Mouse (Mus musculus) hindbrain, embryonic 14.5 days (tissue): ENCODE measurements at regions not wholly inside any gene's neighbourhood (a gene's known extent, or its start where the extent isn't known, plus 50 kb on each side); places are given as distances from the start of the nearest gene placed in this dataset.

ENCODE experiments used
- ATAC-seq: fragments of 200-750 bp; cut with Nextera tagmentation; 2 replicates; pipeline ENCODE4 v1.8.0; 2017; ENCODE audit warnings: moderate number of reproducible peaks, mild to moderate bottlenecking, moderate TSS enrichment, moderate library complexity; ENCODE audit not compliant: low FRiP score
- DNase-seq: peaks from one replicate; pipeline ENCODE4 v3.0.0-alpha.2; 2015; ENCODE audit warnings: low spot score
- H3K27ac ChIP-seq: fragments of 300-500 bp; sonication (generic); 2 replicates; pipeline ENCODE4 v1.5.1; 2014; ENCODE audit warnings: mild to moderate bottlenecking, moderate library complexity
- H3K27me3 ChIP-seq: fragments of 300-500 bp; sonication (generic); 2 replicates; pipeline ENCODE4 v1.6.1; 2014; ENCODE audit warnings: mild to moderate bottlenecking, low read length, mixed read lengths; ENCODE audit not compliant: control insufficient read depth, insufficient read depth
- H3K36me3 ChIP-seq: fragments of 300-500 bp; sonication (generic); replicated peaks from 2 replicates; pipeline ENCODE4 v1.6.1; 2014; ENCODE audit not compliant: control insufficient read depth, insufficient read depth
- H3K4me1 ChIP-seq: fragments of 300-500 bp; sonication (generic); replicated peaks from 2 replicates; pipeline ENCODE4 v1.6.1; 2014; ENCODE audit warnings: antibody characterized with exemption, low read length, mixed read lengths; ENCODE audit not compliant: control insufficient read depth, insufficient read depth
- H3K4me2 ChIP-seq: fragments of 300-500 bp; sonication (generic); replicated peaks from 2 replicates; pipeline ENCODE4 v1.6.1; 2014; ENCODE audit warnings: mild to moderate bottlenecking, moderate library complexity
- H3K4me3 ChIP-seq: fragments of 300-500 bp; sonication (generic); replicated peaks from 2 replicates; pipeline ENCODE4 v1.5.1; 2014; ENCODE audit warnings: mild to moderate bottlenecking, low read length
- H3K9ac ChIP-seq: fragments of 300-500 bp; sonication (generic); 2 replicates; pipeline ENCODE4 v1.6.1; 2014
- H3K9me3 ChIP-seq: fragments of 300-500 bp; sonication (generic); 2 replicates; pipeline ENCODE4 v1.6.1; 2016; ENCODE audit warnings: low read length; ENCODE audit not compliant: control insufficient read depth
- WGBS: fragments of 180-500 bp; shearing (Covaris S2); extraction: QIAGEN DNeasy Blood & Tissue Kit; methylation state at CpG from one replicate; pipeline ENCODE4 v1.1.7; 2014; 5-methylcytosine and 5-hydroxymethylcytosine counted together

DNA sequence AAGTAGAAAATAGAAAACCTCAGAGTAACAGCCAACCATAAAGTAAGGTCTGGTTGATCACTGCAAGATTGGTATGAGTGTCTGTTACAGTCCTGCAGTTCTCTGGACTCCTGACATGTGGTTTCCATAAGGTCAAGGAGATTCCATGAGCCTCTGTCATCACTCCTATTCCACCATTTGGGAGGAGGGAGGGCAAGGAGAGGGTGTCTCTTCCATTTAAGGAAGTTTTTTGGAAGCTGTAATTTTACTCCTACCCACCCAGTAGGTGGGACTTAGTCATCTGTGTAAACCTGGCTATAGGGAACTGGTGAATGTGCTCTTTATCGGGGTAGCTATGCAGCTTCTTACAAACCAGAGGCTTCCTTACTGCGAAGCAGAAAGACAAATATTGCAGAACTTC lies 168.8 kb downstream of the Klf6 start:
- 83% methylated on average over 2 of the region's 2 CpGs for WGBS
- Histone ChIP-seq H3K4me1 (no peaks in the 10 kb centered on the region), H3K9ac (no peak overlapping the region), H3K36me3 (no peaks in the 10 kb centered on the region), H3K9me3 (no peaks in the 10 kb centered on the region), H3K27ac (no peak overlapping the region), H3K4me3 (no peak overlapping the region), H3K27me3 (no peaks in the 10 kb centered on the region), H3K4me2 (no peak overlapping the region)
- ATAC-seq: no peak
- no peak for DNase-seq

DNA sequence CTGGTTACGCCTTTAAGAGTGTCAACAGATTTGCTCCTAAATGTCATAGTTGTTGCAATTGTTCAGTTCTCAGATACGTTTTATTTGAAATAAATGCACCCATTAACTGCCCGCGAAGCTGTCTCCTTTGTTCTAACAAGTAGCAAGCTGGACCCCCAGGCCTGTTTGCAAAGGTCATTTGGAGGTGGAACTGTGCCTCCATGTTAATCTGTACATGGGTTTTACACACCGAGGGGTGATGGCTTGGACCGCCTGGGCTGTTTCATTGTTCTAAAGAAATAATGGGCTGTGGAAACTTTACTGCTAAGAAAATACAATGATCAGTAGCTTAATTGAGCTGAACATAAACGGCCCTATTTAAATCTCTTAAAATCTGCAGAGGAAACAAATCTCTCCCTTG lies 178.8 kb downstream of the Klf6 start:
- Histone ChIP-seq H3K4me1 (no peaks in the 10 kb centered on the region), H3K9ac (no peak overlapping the region), H3K36me3 (no peaks in the 10 kb centered on the region), H3K27ac (no peak overlapping the region), H3K4me3 (no peak overlapping the region), H3K4me2 (no peak overlapping the region), H3K9me3 (no peaks in the 10 kb centered on the region), H3K27me3 (no peaks in the 10 kb centered on the region)
- DNase-seq (no peak), ATAC-seq (no peak; the same call in 1 of the 2 replicates)
- WGBS: 36% methylated on average over 7 of the region's 7 CpGs

DNA sequence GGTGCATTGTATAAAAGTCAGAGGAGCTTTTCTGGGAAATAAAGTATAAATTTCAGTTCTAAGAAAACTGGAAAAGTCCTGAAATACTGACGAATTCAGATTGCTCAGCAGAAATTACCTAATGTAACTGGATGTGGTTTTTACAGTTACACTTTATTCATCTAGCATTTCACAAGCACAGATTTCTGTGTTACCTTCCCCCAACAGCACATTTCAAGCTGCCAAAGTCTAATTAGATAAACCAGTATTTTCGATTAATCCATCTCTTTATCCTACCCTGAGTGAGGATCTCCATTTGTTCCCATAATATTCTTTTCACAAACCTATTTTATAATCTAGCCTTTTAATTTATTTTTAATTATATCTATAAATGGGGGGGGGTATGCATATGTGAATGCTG lies 179.4 kb downstream of the Klf6 start:
- ATAC-seq: no peak
- no peak for DNase-seq
- H3K27me3 ChIP-seq: no peaks in the 10 kb centered on the region
- WGBS: 80% methylated on average over 2 of the region's 2 CpGs
- no peak overlapping the region for H3K4me2 ChIP-seq
- no peak overlapping the region for H3K9ac ChIP-seq
- H3K9me3 ChIP-seq: no peaks in the 10 kb centered on the region
- H3K27ac ChIP-seq: no peak overlapping the region
- H3K36me3 ChIP-seq: no peaks in the 10 kb centered on the region
- H3K4me1 ChIP-seq: no peaks in the 10 kb centered on the region
- H3K4me3 ChIP-seq: no peak overlapping the region

DNA sequence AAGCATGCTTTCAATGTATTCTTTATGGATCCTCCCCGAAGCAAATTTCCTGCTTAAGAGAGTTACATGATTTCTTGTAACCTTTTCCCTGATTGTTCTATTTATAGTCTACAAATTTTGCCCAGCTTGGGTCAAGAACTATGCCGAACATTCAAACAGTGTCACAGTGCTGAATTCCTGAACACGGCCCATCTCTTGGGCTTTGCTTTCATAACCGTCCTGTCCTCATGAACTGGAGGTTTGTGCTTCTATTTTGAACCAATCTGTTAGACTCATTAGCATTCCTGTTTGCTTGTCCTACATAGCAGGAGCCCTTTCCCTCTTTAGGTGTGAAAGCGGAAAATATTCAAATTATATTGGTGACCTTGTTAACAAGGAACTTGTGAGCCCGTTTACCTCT lies 181.2 kb downstream of the Klf6 start:
- H3K36me3 ChIP-seq: no peaks in the 10 kb centered on the region
- no peaks in the 10 kb centered on the region for H3K4me1 ChIP-seq
- no peaks in the 10 kb centered on the region for H3K27me3 ChIP-seq
- no peak overlapping the region for H3K9ac ChIP-seq
- no peak for ATAC-seq
- WGBS: 83% methylated on average over 6 of the region's 6 CpGs
- no peak for DNase-seq
- no peaks in the 10 kb centered on the region for H3K9me3 ChIP-seq
- H3K4me3 ChIP-seq: no peak overlapping the region
- H3K4me2 ChIP-seq: no peak overlapping the region
- no peak overlapping the region for H3K27ac ChIP-seq

DNA sequence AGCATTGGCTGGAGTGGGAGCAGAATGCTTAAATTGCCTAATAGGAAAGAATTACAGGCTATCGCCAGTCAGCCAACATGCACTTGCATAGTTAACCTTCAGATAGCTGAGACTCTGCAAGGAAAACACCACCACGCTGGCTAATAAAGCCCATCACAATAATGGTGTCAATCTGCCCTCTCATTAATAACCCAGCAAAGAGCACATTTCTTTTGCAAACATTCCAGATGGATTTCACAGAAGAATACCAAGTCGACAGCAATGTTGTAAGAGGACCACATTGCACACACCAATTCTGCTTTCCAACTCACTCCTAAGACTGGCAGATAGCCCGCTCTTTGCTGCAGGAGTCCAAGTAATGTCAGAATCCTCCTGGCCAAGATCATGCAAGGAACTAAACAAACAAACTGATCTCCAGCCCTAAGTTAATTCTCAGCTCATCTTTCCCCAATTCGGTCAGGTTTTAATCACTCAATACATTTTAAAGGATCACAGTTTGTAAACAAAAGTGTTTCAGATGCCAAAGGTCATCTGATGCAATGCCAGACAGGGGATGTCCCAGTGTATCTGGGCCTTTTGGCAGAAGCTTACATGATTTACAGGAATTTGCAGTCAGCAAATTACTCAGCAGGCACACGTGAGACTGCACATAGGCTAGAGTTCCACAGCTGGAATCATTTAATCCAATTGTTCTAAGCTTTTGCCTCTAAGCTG lies 198.4 kb downstream of the Klf6 start:
- no peak for DNase-seq
- Histone ChIP-seq H3K4me3 (no peak overlapping the region), H3K27me3 (no peaks in the 10 kb centered on the region), H3K4me2 (no peak overlapping the region), H3K36me3 (no peaks in the 10 kb centered on the region), H3K9me3 (no peaks in the 10 kb centered on the region), H3K27ac (no peak overlapping the region), H3K4me1 (0 out of 2 replicates have a peak, but pooled peaks cover 3% of the 10 kb centered on the region), H3K9ac (no peak overlapping the region)
- 42% methylated on average over 6 of the region's 6 CpGs for WGBS
- ATAC-seq: peak; percentile 31; the same call in 1 of the 2 replicates

DNA sequence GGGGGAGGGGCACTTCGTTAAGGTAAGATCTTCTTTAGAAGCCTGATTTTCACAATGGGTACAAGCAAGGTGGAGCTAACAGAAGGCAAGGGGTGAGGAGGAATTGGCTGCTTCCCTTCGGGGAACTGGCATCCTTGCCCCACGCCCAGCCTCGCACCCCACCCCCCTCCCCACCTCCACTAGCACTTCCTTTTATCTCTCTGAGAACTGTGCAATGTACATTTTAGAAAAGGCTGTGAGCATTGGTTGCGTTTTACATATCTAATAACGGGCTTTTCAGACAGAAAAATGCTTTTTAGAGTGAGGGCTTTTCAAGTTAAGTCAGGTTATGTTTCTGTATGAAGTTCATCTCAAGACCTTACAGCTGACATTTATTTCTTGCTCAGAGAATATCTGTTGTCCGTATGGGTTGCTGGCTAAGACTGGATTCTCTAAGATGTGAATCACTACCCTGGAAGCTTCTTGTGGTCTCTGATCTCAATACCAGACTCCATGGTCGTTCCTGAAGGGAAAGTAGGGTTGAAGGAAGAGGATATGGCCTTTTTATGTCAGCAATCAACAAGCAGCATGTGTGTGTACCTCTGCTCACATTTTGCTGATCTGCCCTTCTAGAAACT lies 199.1 kb downstream of the Klf6 start:
- DNase-seq (no peak), ATAC-seq (no peak)
- Histone ChIP-seq H3K27me3 (no peaks in the 10 kb centered on the region), H3K9me3 (no peaks in the 10 kb centered on the region), H3K4me1 (0 out of 2 replicates have a peak, but pooled peaks cover 3% of the 10 kb centered on the region), H3K4me3 (no peak overlapping the region), H3K4me2 (no peak overlapping the region), H3K27ac (no peak overlapping the region), H3K36me3 (no peaks in the 10 kb centered on the region), H3K9ac (no peak overlapping the region)
- 54% methylated on average over 8 of the region's 8 CpGs for WGBS

DNA sequence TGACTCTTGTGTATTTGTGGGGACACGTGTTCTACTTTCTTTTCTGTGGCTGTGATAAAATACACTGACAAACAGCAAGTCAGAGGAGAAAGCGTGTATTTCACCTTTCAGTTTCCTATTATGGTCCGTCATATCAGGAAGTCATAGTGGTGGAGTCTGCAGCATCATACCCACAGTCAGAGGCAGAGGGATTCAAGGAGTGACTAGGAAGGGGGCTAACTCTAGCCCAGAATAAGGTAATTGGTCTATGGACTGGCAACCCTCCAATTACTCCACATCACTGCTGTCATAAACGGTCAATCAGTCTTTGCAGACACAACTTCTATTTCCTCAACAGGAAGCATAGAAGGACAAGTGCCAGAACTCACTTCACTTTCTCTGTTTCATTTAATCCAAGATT lies 201.0 kb downstream of the Klf6 start:
- Histone ChIP-seq H3K4me1 (0 out of 2 replicates have a peak, but pooled peaks cover 3% of the 10 kb centered on the region), H3K27me3 (no peaks in the 10 kb centered on the region), H3K4me3 (no peak overlapping the region), H3K9ac (no peak overlapping the region), H3K9me3 (no peaks in the 10 kb centered on the region), H3K27ac (no peak overlapping the region), H3K4me2 (no peak overlapping the region), H3K36me3 (no peaks in the 10 kb centered on the region)
- no peak for ATAC-seq
- 92% methylated on average over 4 of the region's 4 CpGs for WGBS
- DNase-seq: no peak

DNA sequence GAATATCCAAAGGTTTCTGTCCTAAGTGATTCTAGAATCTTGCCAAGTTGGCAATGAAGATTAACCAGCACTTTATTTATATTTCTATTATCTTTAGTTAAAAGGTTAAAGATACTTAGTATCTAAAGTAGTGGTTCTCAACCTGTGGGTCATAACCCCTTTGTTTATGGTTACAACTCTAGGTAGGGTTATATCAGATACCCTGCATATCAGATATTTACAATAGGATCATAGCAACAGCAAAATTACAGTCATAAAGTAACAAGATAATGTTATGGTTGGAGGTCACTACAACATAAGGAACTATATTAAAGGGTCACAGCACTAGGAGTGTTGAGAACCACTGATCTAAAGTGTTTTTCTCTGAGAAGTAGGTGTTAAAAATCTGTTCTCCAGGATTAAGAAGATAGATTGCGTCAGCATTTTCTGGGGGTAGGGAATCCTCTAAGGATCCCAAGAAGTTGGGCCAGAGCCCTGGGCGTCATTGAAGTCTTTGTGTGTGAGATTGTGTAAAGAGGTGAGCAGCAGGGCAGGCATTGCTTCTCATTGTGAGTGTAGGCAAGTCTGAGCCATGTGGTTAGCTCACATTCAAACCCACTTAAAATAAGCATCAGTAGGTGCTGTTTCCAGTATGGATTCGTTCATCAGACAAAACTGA lies 201.6 kb downstream of the Klf6 start:
- no peak overlapping the region for H3K27ac ChIP-seq
- H3K9me3 ChIP-seq: no peaks in the 10 kb centered on the region
- H3K4me3 ChIP-seq: no peak overlapping the region
- WGBS: 83% methylated on average over 3 of the region's 3 CpGs
- H3K9ac ChIP-seq: no peak overlapping the region
- no peaks in the 10 kb centered on the region for H3K27me3 ChIP-seq
- no peaks in the 10 kb centered on the region for H3K36me3 ChIP-seq
- H3K4me1 ChIP-seq: 0 out of 2 replicates have a peak, but pooled peaks cover 3% of the 10 kb centered on the region
- no peak for DNase-seq
- no peak overlapping the region for H3K4me2 ChIP-seq
- no peak for ATAC-seq

DNA sequence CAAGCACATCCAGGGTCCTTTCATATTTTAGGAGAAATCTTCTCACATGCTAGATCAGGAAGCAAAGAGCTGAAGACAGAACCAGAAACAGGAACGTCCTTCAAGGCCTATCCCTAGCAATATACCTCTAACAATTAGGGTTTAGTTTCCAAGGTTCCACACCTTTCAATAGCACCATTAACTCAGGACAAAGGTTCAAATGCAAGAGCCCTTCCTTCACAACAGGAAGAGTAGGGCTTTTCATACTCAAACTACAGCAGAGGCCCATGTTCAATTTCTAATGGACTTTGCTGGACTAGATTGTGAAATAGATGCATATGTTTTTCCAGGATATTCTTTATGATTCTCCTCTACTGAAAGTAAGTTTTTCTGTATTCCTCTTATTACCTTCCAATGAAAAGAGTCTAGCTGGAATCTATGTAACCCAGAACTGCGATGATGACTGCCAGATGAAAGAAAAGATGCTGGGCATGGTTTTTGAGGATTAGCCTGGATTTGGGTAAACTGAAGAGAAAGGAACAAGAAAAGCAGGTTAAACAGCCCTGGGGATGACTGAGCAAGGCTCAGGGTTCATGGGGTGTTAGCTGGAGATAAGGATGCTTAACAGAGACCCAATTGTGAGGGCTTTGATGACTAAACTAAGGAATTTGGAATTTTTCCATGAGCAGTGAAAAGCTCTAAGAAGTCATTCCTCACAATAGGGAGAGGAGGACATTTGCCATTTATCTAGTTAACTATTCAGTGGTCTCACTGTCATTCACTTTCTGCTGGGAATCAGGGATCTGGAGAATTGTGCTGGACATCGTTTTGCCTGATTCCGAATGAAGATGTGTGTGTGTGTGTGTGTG lies 215.9 kb downstream of the Klf6 start:
- Histone ChIP-seq H3K4me2 (no peak overlapping the region), H3K27ac (no peak overlapping the region), H3K36me3 (no peaks in the 10 kb centered on the region), H3K9me3 (no peaks in the 10 kb centered on the region), H3K9ac (no peak overlapping the region), H3K4me3 (no peak overlapping the region), H3K27me3 (no peaks in the 10 kb centered on the region), H3K4me1 (no peaks in the 10 kb centered on the region)
- WGBS: 77% methylated on average over 4 of the region's 4 CpGs
- no peak for ATAC-seq
- no peak for DNase-seq
